Mouse (Mus musculus) CH12.LX (cell line): ENCODE results near the gene Cog2.

Source experiments
- POLR2A ChIP-seq: IDR thresholded peaks from 2 replicates; pipeline ENCODE4 v1.6.1; 2011; ENCODE audit warnings: low read depth, mild to moderate bottlenecking, improper control_type of control experiment, low read length
- UBTF ChIP-seq: IDR thresholded peaks from 2 replicates; pipeline ENCODE4 v1.6.1; 2012; ENCODE audit warnings: low read depth, mild to moderate bottlenecking, inconsistent platforms, low read length, improper control_type of control experiment, moderate library complexity

GRCm38 (mm10) chr8:124496266-124496665 is 24.3 kb upstream of the Cog2 start:
- TF ChIP-seq UBTF (no peak), POLR2A (no peak)
